Mouse (Mus musculus): ENCODE data around the gene Lamtor3.

GRCm38 (mm10) chr3:137927010-137927409 lies 8.7 kb downstream of the Lamtor3 start:
- TF ChIP-seq CTCF (IDR thresholded peaks at IDR 0.05; ENCODE audit: insufficient read depth, low read depth, low read length): no peak
- TF ChIP-seq POLR2A (IDR thresholded peaks at IDR 0.05; ENCODE audit: insufficient read depth, low read depth, low read length): no peak

Measured in olfactory bulb, adult 2 months (tissue).